Mouse (Mus musculus) liver, adult 2 months (tissue): ENCODE measurements at regions not wholly inside any gene's neighbourhood (a gene's known extent, or its start where the extent isn't known, plus 50 kb on each side); places are given as distances from the start of the nearest gene placed in this dataset.

ENCODE experiments used
- CTCF ChIP-seq: fragments of 200-500 bp; IDR thresholded peaks from 2 replicates; pipeline ENCODE4 v1.5.1; 2011; ENCODE audit warnings: low read depth, low read length, control low read depth
- POLR2A ChIP-seq: fragments of 200-500 bp; IDR thresholded peaks from 2 replicates; pipeline ENCODE4 v1.6.1; 2011; ENCODE audit warnings: low read length, control low read depth; ENCODE audit not compliant: insufficient read depth; ENCODE audit errors: extremely low read depth

DNA sequence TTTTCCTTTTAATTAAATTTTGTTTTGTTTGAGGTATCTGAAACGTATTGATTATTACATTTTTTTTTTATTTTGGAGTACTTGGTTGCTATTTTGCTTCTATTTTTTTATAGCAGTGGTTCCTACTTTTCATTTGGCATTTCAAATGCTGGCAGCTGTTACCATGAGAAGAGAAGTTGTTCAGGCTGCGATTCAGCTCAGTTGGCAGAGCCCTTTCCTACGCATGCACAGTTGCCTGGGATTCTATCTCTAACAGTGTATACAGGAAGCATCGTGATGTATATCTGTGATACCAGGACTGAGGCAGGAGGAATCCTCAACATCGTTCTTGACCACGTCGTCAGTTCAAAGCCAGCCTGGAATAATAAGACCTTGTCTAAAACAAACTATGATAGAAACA is 226.6 kb downstream of the Rpl36a-ps1 start:
- TF ChIP-seq CTCF, result no peak
- TF ChIP-seq POLR2A, result no peak
